Mouse (Mus musculus): Measurements from ENCODE around the gene Chid1. TPM values are rescaled to one million over a fixed set of nuclear protein-coding genes. Genes with fewer than 3 reads are reported as not detected.

The Chid1 gene
- polyA plus RNA-seq, 1 experiment from 2014 or later, result 20.8 TPM

DNA sequence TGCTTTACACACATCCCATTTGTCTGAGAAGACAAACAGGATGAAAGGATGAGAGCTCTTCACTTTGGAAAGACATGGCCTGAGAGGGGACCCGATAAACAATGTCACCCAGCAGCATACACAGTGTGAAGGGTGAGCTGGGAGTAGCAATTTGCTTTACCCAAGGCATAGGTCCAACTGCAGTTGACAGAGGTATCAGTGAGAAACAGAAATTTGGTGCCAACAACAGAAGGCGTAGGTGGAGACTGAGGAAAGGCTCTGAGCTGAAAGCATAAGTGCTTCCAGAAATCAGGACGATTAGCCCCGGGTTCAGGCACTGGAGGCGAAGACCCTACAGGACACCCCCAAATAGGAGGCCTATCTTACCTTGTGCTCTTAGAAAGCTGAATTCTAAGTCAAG lies 29.5 kb downstream of the Chid1 start:
- Histone ChIP-seq H3K27ac (replicated peaks) (no peak overlapping the region), H3K27me3 (ENCODE audit: control insufficient read depth, insufficient read depth, low read length) (no peaks in the 10 kb centered on the region), H3K4me1 (replicated peaks; ENCODE audit: control insufficient read depth, insufficient read depth) (no peaks in the 10 kb centered on the region), H3K9me3 (ENCODE audit: control insufficient read depth, low read length) (no peaks in the 10 kb centered on the region), H3K4me2 (replicated peaks; ENCODE audit: low read depth) (no peak overlapping the region), H3K9ac (ENCODE audit: low read length) (no peak overlapping the region), H3K4me3 (ENCODE audit: low read depth, low read length) (no peak overlapping the region), H3K36me3 (ENCODE audit: control insufficient read depth, insufficient read depth, low read length) (0 out of 2 replicates have a peak, but pooled peaks cover 2% of the 10 kb centered on the region)
- DNase-seq (ENCODE audit: low spot score), result no peak
- 94% methylated on average over 5 of the region's 5 CpGs for WGBS
- no peak for TF ChIP-seq CTCF (IDR thresholded peaks at IDR 0.05; ENCODE audit: low read depth)
- no peak for TF ChIP-seq EP300 (optimal IDR thresholded peaks at IDR 0.05)
- ATAC-seq (ENCODE audit: low FRiP score, low TSS enrichment), result no peak

- ATAC-seq (ENCODE audit: low FRiP score, low TSS enrichment), result no peak
- H3K27ac ChIP-seq (replicated peaks), result no peak overlapping the region
Measured at GRCm38 (mm10) chr7:141508160-141508559, 31.5 kb downstream of the Chid1 start.

DNA sequence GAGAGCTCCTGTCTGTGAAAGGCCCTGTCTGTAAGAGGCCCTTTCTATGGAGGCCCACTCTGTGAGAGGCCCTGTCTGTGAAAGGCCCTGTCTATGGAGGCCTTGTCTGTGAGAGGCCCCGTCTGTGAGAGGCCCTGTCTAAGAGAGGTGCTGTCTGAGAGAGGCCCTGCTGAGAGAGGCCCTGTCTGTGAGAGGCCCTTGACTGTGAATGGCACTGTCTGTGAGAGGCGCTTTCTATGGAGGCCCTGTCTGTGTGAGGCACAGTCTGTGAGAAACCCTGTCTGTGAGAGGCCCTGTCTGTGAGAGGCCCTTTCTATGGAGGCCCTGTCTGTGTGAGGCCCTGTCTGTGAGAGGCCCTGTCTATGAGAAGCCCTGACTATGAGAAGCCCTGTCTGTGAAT lies 33.4 kb downstream of the Chid1 start:
- no peaks in the 10 kb centered on the region for H3K9me3 ChIP-seq (ENCODE audit: control insufficient read depth, low read length)
- H3K9ac ChIP-seq (ENCODE audit: low read length), result no peak overlapping the region
- no peak for DNase-seq (ENCODE audit: low spot score)
- no peak for ATAC-seq (ENCODE audit: low FRiP score, low TSS enrichment)
- no peaks in the 10 kb centered on the region for H3K27me3 ChIP-seq (ENCODE audit: control insufficient read depth, insufficient read depth, low read length)
- H3K27ac ChIP-seq (replicated peaks), result no peak overlapping the region
- 0 out of 2 replicates have a peak, but pooled peaks cover 2% of the 10 kb centered on the region for H3K36me3 ChIP-seq (ENCODE audit: control insufficient read depth, insufficient read depth, low read length)
- no peak overlapping the region for H3K4me2 ChIP-seq (replicated peaks; ENCODE audit: low read depth)
- 66% methylated on average over 2 of the region's 2 CpGs for WGBS
- no peak overlapping the region for H3K4me3 ChIP-seq (ENCODE audit: low read depth, low read length)
- no peak for TF ChIP-seq CTCF (IDR thresholded peaks at IDR 0.05; ENCODE audit: low read depth)
- TF ChIP-seq EP300 (optimal IDR thresholded peaks at IDR 0.05), result no peak
- H3K4me1 ChIP-seq (replicated peaks; ENCODE audit: control insufficient read depth, insufficient read depth), result no peaks in the 10 kb centered on the region

More at GRCm38 (mm10) chr7:141508160-141508559, 31.5 kb downstream of the Chid1 start:
- TF ChIP-seq CTCF (IDR thresholded peaks at IDR 0.05; ENCODE audit: low read depth) (no peak), EP300 (optimal IDR thresholded peaks at IDR 0.05) (no peak)
- Histone ChIP-seq H3K4me2 (replicated peaks; ENCODE audit: low read depth) (no peak overlapping the region), H3K9me3 (ENCODE audit: control insufficient read depth, low read length) (no peaks in the 10 kb centered on the region), H3K27me3 (ENCODE audit: control insufficient read depth, insufficient read depth, low read length) (no peaks in the 10 kb centered on the region), H3K4me3 (ENCODE audit: low read depth, low read length) (no peak overlapping the region), H3K9ac (ENCODE audit: low read length) (no peak overlapping the region), H3K4me1 (replicated peaks; ENCODE audit: control insufficient read depth, insufficient read depth) (no peaks in the 10 kb centered on the region), H3K36me3 (ENCODE audit: control insufficient read depth, insufficient read depth, low read length) (0 out of 2 replicates have a peak, but pooled peaks cover 2% of the 10 kb centered on the region)
- DNase-seq (ENCODE audit: low spot score), result no peak

DNA sequence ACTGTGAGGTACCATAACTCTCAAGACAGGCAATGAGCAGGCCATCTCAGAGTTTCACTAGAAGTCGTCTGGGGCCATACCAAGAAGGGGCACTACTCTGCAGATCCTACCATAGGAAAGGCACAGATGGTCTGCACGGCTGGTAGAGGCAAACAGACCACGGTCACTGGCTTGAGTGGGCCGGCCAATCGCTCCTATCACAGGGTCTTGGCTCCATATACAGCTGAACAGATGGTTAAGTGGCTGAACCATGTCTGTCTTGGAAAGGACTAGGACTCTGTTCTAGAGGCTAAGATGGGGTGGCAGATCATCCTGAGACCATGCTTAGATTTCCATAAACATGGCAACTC lies 37.1 kb downstream of the Chid1 start:
- Histone ChIP-seq H3K4me1 (replicated peaks; ENCODE audit: control insufficient read depth, insufficient read depth) (no peaks in the 10 kb centered on the region), H3K27me3 (ENCODE audit: control insufficient read depth, insufficient read depth, low read length) (no peaks in the 10 kb centered on the region), H3K9ac (ENCODE audit: low read length) (no peak overlapping the region), H3K4me2 (replicated peaks; ENCODE audit: low read depth) (no peak overlapping the region), H3K36me3 (ENCODE audit: control insufficient read depth, insufficient read depth, low read length) (0 out of 2 replicates have a peak, but pooled peaks cover 4% of the 10 kb centered on the region), H3K4me3 (ENCODE audit: low read depth, low read length) (no peak overlapping the region), H3K9me3 (ENCODE audit: control insufficient read depth, low read length) (no peaks in the 10 kb centered on the region), H3K27ac (replicated peaks) (no peak overlapping the region)
- TF ChIP-seq CTCF (IDR thresholded peaks at IDR 0.05; ENCODE audit: low read depth), result no peak
- no peak for TF ChIP-seq EP300 (optimal IDR thresholded peaks at IDR 0.05)
- DNase-seq (ENCODE audit: low spot score), result no peak
- ATAC-seq (ENCODE audit: low FRiP score, low TSS enrichment), result no peak
- WGBS, result 96% methylated on average over 5 of the region's 5 CpGs

DNA sequence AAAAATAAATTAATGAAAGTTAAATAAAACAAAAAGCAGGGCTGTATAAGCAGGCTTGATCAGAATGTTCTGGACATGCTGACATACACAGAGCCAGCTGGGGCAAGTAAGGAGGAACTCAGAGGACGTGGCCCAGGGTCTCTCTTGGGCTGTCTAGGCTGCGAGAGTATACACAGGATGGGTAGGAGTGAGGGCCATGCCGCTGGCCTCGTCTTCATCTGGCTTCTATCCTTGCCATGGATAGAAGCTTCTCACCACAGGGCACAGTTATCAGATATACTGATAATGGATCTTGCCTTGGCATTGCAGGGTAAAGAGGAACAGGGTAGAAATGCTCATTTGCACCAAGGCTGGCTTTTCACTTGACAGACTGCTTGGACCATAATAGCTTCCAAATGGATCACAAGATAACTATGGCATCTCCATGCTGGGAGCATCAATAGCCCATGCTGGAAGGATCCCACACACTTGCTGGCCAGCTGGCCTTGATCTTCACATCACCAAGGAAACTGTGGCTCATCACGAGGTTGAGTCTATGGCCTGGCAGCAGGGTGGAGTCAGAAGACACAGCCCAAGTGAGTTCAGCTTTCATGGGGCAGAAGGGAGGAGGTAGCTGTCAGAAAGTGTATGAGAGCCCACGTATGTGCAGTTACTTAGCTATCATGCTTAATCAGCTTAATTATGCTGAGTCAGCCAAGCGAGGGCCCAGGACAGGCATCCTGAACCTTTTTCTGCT lies 37.7 kb downstream of the Chid1 start:
- ATAC-seq (ENCODE audit: low FRiP score, low TSS enrichment), result no peak
- no peak for DNase-seq (ENCODE audit: low spot score)
- Histone ChIP-seq H3K27ac (replicated peaks) (no peak overlapping the region), H3K9me3 (ENCODE audit: control insufficient read depth, low read length) (no peaks in the 10 kb centered on the region), H3K27me3 (ENCODE audit: control insufficient read depth, insufficient read depth, low read length) (no peaks in the 10 kb centered on the region), H3K36me3 (ENCODE audit: control insufficient read depth, insufficient read depth, low read length) (0 out of 2 replicates have a peak, but pooled peaks cover 4% of the 10 kb centered on the region), H3K9ac (ENCODE audit: low read length) (no peak overlapping the region), H3K4me1 (replicated peaks; ENCODE audit: control insufficient read depth, insufficient read depth) (no peaks in the 10 kb centered on the region), H3K4me2 (replicated peaks; ENCODE audit: low read depth) (no peak overlapping the region), H3K4me3 (ENCODE audit: low read depth, low read length) (no peak overlapping the region)
- WGBS, result 85% methylated on average over 7 of the region's 7 CpGs
- no peak for TF ChIP-seq EP300 (optimal IDR thresholded peaks at IDR 0.05)

GRCm38 (mm10) chr7:141497600-141497999 lies 42.1 kb downstream of the Chid1 start:
- Histone ChIP-seq H3K4me1 (replicated peaks; ENCODE audit: control insufficient read depth, insufficient read depth) (no peaks in the 10 kb centered on the region), H3K4me2 (replicated peaks; ENCODE audit: low read depth) (no peak overlapping the region), H3K4me3 (ENCODE audit: low read depth, low read length) (no peak overlapping the region), H3K27me3 (ENCODE audit: control insufficient read depth, insufficient read depth, low read length) (no peaks in the 10 kb centered on the region), H3K27ac (replicated peaks) (no peak overlapping the region), H3K9ac (ENCODE audit: low read length) (no peak overlapping the region), H3K9me3 (ENCODE audit: control insufficient read depth, low read length) (no peaks in the 10 kb centered on the region), H3K36me3 (ENCODE audit: control insufficient read depth, insufficient read depth, low read length) (peaks cover 10% of the 10 kb centered on the region; the same call in 1 of the 2 replicates)
- ATAC-seq (ENCODE audit: low FRiP score, low TSS enrichment), result no peak
- 73% methylated on average over 3 of the region's 3 CpGs for WGBS
- no peak for DNase-seq (ENCODE audit: low spot score)
- no peak for TF ChIP-seq EP300 (optimal IDR thresholded peaks at IDR 0.05)
- TF ChIP-seq CTCF (IDR thresholded peaks at IDR 0.05; ENCODE audit: low read depth), result no peak

Measured in stomach, postnatal 0 days (tissue).